Comparison of ENCODE assay signal across 9 mouse cellular contexts in the genomic region with DNA sequence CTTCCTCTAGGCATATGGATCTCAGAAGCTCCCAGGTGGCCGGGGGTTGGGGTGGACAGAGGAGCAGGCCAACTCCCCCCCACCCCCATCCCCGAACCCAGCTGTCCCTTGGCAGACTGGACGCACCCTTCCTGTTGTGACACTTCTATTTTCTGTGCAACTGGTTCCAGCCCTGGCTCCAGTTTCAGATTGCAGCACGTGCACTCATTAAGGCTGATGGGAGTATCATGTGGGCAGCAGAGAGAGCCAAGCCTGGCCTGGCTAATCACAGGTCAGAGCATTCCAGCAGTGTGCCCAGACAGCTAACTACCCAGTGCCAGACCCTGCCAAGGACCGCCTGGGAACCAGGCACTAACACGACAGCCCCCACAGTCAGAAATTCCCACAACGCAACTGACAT. TPM values are rescaled to one million over a fixed set of nuclear protein-coding genes. Genes with fewer than 3 reads are reported as not detected.
A peak's percentile ranks its signal among the peaks of the same experiment; 100 is the strongest.
DNase-seq lines count a peak whose midpoint lies in the region; ATAC-seq lines count a peak whose summit lies in the region.
"Had no signal": no experiment of that assay in that cellular context is flagged by ENCODE, and none has a peak within 500 bp of the region (broad histone marks: within the 10 kb centered on the region; RNA-seq: fewer than 3 reads in every experiment).

No protein-coding gene starts in this region.

- ATAC-seq in hindbrain, embryonic 16.5 days = peak; percentile 79
- ATAC-seq in hindbrain, embryonic 12.5 days (ENCODE audit: low FRiP score) = no peak
- no peak for ATAC-seq in midbrain, embryonic 13.5 days

- 61% methylated on average over 7 of the region's 7 CpGs for WGBS in hindbrain, embryonic 16.5 days
- WGBS in hindbrain, embryonic 12.5 days = 71% methylated on average over 7 of the region's 7 CpGs
- WGBS in midbrain, embryonic 13.5 days = 85% methylated on average over 7 of the region's 7 CpGs

- H3K36me3 ChIP-seq in hindbrain, embryonic 16.5 days (ENCODE audit: control insufficient read depth, insufficient read depth, low read length) = no peaks in the 10 kb centered on the region
- H3K36me3 ChIP-seq in hindbrain, embryonic 12.5 days = no peaks in the 10 kb centered on the region
- H3K36me3 ChIP-seq in midbrain, embryonic 13.5 days = no peaks in the 10 kb centered on the region
- H3K36me3 ChIP-seq: neural tube, embryonic 12.5 days had no signal

- H3K4me3 ChIP-seq in hindbrain, embryonic 16.5 days (ENCODE audit: low read length) = no peak overlapping the region
- no peak overlapping the region for H3K4me3 ChIP-seq in hindbrain, embryonic 12.5 days
- no peak overlapping the region for H3K4me3 ChIP-seq in midbrain, embryonic 13.5 days (replicated peaks)
- H3K4me3 ChIP-seq: neural tube, embryonic 12.5 days had no signal

- DNase-seq in gastrocnemius, adult 18-20 months (ENCODE audit: low spot score) = peak; percentile 79
- DNase-seq in heart, postnatal 25 days (ENCODE audit: low spot score) = peak; percentile 57
- DNase-seq in lung, postnatal 14 days = peak; percentile 22
- DNase-seq in natural killer cell, adult 2 months (ENCODE audit: low spot score in 2 of 2) = no peak
- DNase-seq: layer of hippocampus, adult 9-11 months had no signal

- H3K4me2 ChIP-seq in hindbrain, embryonic 16.5 days (ENCODE audit: low read length) = no peak overlapping the region
- no peak overlapping the region for H3K4me2 ChIP-seq in hindbrain, embryonic 12.5 days (replicated peaks)
- no peak overlapping the region for H3K4me2 ChIP-seq in midbrain, embryonic 13.5 days (replicated peaks)
- H3K4me2 ChIP-seq: neural tube, embryonic 12.5 days had no signal

- H3K27me3 ChIP-seq in hindbrain, embryonic 16.5 days (replicated peaks; ENCODE audit: control insufficient read depth, insufficient read depth, low read length) = no peaks in the 10 kb centered on the region
- no peaks in the 10 kb centered on the region for H3K27me3 ChIP-seq in hindbrain, embryonic 12.5 days
- H3K27me3 ChIP-seq in midbrain, embryonic 13.5 days = no peaks in the 10 kb centered on the region

- intact Hi-C loops in heart, postnatal 25 days (cut with DNase I) = no loop called here

- no peaks in the 10 kb centered on the region for H3K9me3 ChIP-seq in hindbrain, embryonic 16.5 days (ENCODE audit: control insufficient read depth, low read length)
- H3K9me3 ChIP-seq in hindbrain, embryonic 12.5 days (replicated peaks) = no peaks in the 10 kb centered on the region
- no peaks in the 10 kb centered on the region for H3K9me3 ChIP-seq in midbrain, embryonic 13.5 days
- H3K9me3 ChIP-seq: neural tube, embryonic 12.5 days had no signal

- H3K4me1 ChIP-seq in hindbrain, embryonic 16.5 days (ENCODE audit: control insufficient read depth, insufficient read depth, low read depth, low read length) = peaks cover 2% of the 10 kb centered on the region; the same call in 1 of the 2 replicates
- peaks cover 13% of the 10 kb centered on the region; the same call in 1 of the 2 replicates for H3K4me1 ChIP-seq in hindbrain, embryonic 12.5 days
- no peaks in the 10 kb centered on the region for H3K4me1 ChIP-seq in midbrain, embryonic 13.5 days (replicated peaks)
- H3K4me1 ChIP-seq: neural tube, embryonic 12.5 days had no signal

- no peak overlapping the region for H3K27ac ChIP-seq in hindbrain, embryonic 16.5 days (ENCODE audit: low read depth, low read length)
- H3K27ac ChIP-seq in hindbrain, embryonic 12.5 days = no peak overlapping the region
- no peak overlapping the region for H3K27ac ChIP-seq in midbrain, embryonic 13.5 days
- H3K27ac ChIP-seq: neural tube, embryonic 12.5 days had no signal

- H3K9ac ChIP-seq in hindbrain, embryonic 16.5 days (ENCODE audit: low read depth, low read length) = no peak overlapping the region
- H3K9ac ChIP-seq in hindbrain, embryonic 12.5 days = no peak overlapping the region
- H3K9ac ChIP-seq in midbrain, embryonic 13.5 days (replicated peaks) = no peak overlapping the region
- H3K9ac ChIP-seq: neural tube, embryonic 12.5 days had no signal

RNA-seq across cellular contexts. Expression of gene Pacsin2, which starts 7.1 kb away (rescaled TPM):
- 26.9 and 32.1 TPM in 2 replicates for polyA plus RNA-seq in hindbrain, embryonic 16.5 days (2015; fragmentation: Nextera tagmentation; extraction: Ambion mirVana)
- polyA plus RNA-seq in hindbrain, embryonic 12.5 days (2016; fragmentation: Nextera tagmentation; extraction: Ambion mirVana) = 46.9 and 47.7 TPM in 2 replicates
- 10 to 100 TPM; 49.4 to 75.6 TPM for total RNA-seq in gastrocnemius, adult 18-20 months (2021)
- total RNA-seq in heart, postnatal 25 days (2021) = 100 to 1,000 TPM; 179 to 215 TPM
- 25.4 and 27.1 TPM in 2 replicates for polyA plus RNA-seq in midbrain, embryonic 13.5 days (2015; fragmentation: Nextera tagmentation; extraction: Ambion mirVana)

RNA-seq across cellular contexts. Expression of gene Ttll1, which starts 39.2 kb away (rescaled TPM):
- 119 and 127 TPM in 2 replicates for polyA plus RNA-seq in hindbrain, embryonic 16.5 days (2015; fragmentation: Nextera tagmentation; extraction: Ambion mirVana)
- polyA plus RNA-seq in hindbrain, embryonic 12.5 days (2016; fragmentation: Nextera tagmentation; extraction: Ambion mirVana) = 64.1 and 77.2 TPM in 2 replicates
- 1 to 10 TPM; 3.5 to 4.3 TPM for total RNA-seq in gastrocnemius, adult 18-20 months (2021)
- 10 to 100 TPM; 49.0 to 53.0 TPM for total RNA-seq in heart, postnatal 25 days (2021)
- polyA plus RNA-seq in midbrain, embryonic 13.5 days (2015; fragmentation: Nextera tagmentation; extraction: Ambion mirVana) = 100 and 105 TPM in 2 replicates

RNA-seq across cellular contexts. Expression of gene Bik, which starts 55.2 kb away (rescaled TPM):
- polyA plus RNA-seq in hindbrain, embryonic 16.5 days (2015; fragmentation: Nextera tagmentation; extraction: Ambion mirVana) = 0.29 and 0.65 TPM in 2 replicates
- polyA plus RNA-seq in hindbrain, embryonic 12.5 days (2016; fragmentation: Nextera tagmentation; extraction: Ambion mirVana) = 2.0 and 2.1 TPM in 2 replicates
- 1 to 10 TPM in 1 of 2 experiments, under 1 TPM in 1; 0.91 to 1.4 TPM for total RNA-seq in gastrocnemius, adult 18-20 months (2021)
- 10 to 100 TPM in 1 of 2 experiments, 1 to 10 TPM in 1; 9.3 to 11.8 TPM for total RNA-seq in heart, postnatal 25 days (2021)
- polyA plus RNA-seq in midbrain, embryonic 13.5 days (2015; fragmentation: Nextera tagmentation; extraction: Ambion mirVana) = 0.80 and 1.2 TPM in 2 replicates

Comparison
In these comparisons a context has a peak if more than half of its experiments do, and no peak if none do; other contexts are left out.
1. DNase-seq: peak in gastrocnemius, adult 18-20 months (single experiment), heart, postnatal 25 days (single experiment) and lung, postnatal 14 days (single experiment); none in natural killer cell, adult 2 months (0 of 2).